Mouse (Mus musculus) retina, embryonic 14.5 days (tissue): ENCODE results near the gene Spred2.
A peak's percentile ranks its signal among the peaks of the same experiment; 100 is the strongest.
"Not testable (repeated sequence)": the region's sequence is repeated elsewhere in the genome, so short reads cannot be mapped to it uniquely, and the experiment has no call there.

Experiments used
- DNase-seq: peaks from one replicate; pipeline ENCODE4 v3.0.0-alpha.2; 2015; ENCODE audit warnings: low spot score

The Spred2 gene

GRCm38 (mm10) chr11:20020720-20021119 is 96.5 kb downstream of the Spred2 start:
- DNase-seq, result no peak

- no peak for DNase-seq
Observed at GRCm38 (mm10) chr11:20022462-20022861, 98.3 kb downstream of the Spred2 start.

- DNase-seq, result no peak
Observed at GRCm38 (mm10) chr11:20022911-20023482, 98.8 kb downstream of the Spred2 start.

- no peak for DNase-seq
Observed at GRCm38 (mm10) chr11:20025899-20026298, 101.7 kb downstream of the Spred2 start.

- DNase-seq, result no peak
Observed at GRCm38 (mm10) chr11:20027719-20028118, 103.5 kb downstream of the Spred2 start.

- no peak for DNase-seq
Observed at GRCm38 (mm10) chr11:20028396-20028795, 104.2 kb downstream of the Spred2 start.

- no peak for DNase-seq
Observed at GRCm38 (mm10) chr11:20029014-20029413, 104.8 kb downstream of the Spred2 start.

GRCm38 (mm10) chr11:20030973-20031372 is 106.8 kb downstream of the Spred2 start:
- not testable (repeated sequence) for DNase-seq

- DNase-seq, result peak; percentile 44
Observed at GRCm38 (mm10) chr11:20031536-20031935, 107.4 kb downstream of the Spred2 start.

- DNase-seq, result no peak
Observed at GRCm38 (mm10) chr11:20033541-20034160, 109.5 kb downstream of the Spred2 start.

- no peak for DNase-seq
Observed at GRCm38 (mm10) chr11:20034337-20034947, 110.3 kb downstream of the Spred2 start.

GRCm38 (mm10) chr11:20035343-20035928 is 111.3 kb downstream of the Spred2 start:
- no peak for DNase-seq

- no peak for DNase-seq
Observed at GRCm38 (mm10) chr11:20035972-20036371, 111.8 kb downstream of the Spred2 start.

GRCm38 (mm10) chr11:20037739-20038138 is 113.6 kb downstream of the Spred2 start:
- no peak for DNase-seq

GRCm38 (mm10) chr11:20038723-20039122 is 114.5 kb downstream of the Spred2 start:
- DNase-seq, result peak; percentile 40

- DNase-seq, result no peak
Observed at GRCm38 (mm10) chr11:20041164-20041920, 117.2 kb downstream of the Spred2 start.

GRCm38 (mm10) chr11:20042106-20042505 is 117.9 kb downstream of the Spred2 start:
- DNase-seq, result no peak

GRCm38 (mm10) chr11:20043256-20043655 is 119.1 kb downstream of the Spred2 start:
- DNase-seq, result no peak

- no peak for DNase-seq
Observed at GRCm38 (mm10) chr11:20045586-20045985, 121.4 kb downstream of the Spred2 start.

GRCm38 (mm10) chr11:20052814-20053536 is 128.8 kb downstream of the Spred2 start:
- no peak for DNase-seq

GRCm38 (mm10) chr11:20053951-20054350 is 129.8 kb downstream of the Spred2 start:
- DNase-seq, result no peak

- no peak for DNase-seq
Observed at GRCm38 (mm10) chr11:20054617-20055016, 130.4 kb downstream of the Spred2 start.
